Mouse (Mus musculus): ENCODE data around the gene E2f4.

- TF ChIP-seq RAD21 (IDR thresholded peaks at IDR 0.05; ENCODE audit: low read depth, low read length) = peak; percentile 67
- no peak for TF ChIP-seq RCOR1 (IDR thresholded peaks at IDR 0.05; ENCODE audit: low read depth, low read length)
- TF ChIP-seq UBTF (IDR thresholded peaks at IDR 0.05; ENCODE audit: borderline replicate concordance, insufficient read depth, low read depth, low read length) = no peak
- TF ChIP-seq CTCF (IDR thresholded peaks at IDR 0.05 in 2 of 3, conservative IDR thresholded peaks at IDR 0.05 in 1 of 3; ENCODE audit: control insufficient read depth in 1 of 3, insufficient read depth in 1 of 3, low read depth in 2 of 3, low read length in 3 of 3, poor library complexity in 1 of 3, severe bottlenecking in 1 of 3) = peak in 2 of 3 experiments; percentile 10 to 63; a peak in 2 of 6 replicates
- no peak for TF ChIP-seq NELFE (IDR thresholded peaks at IDR 0.05; ENCODE audit: low read depth, low read length)
- TF ChIP-seq EP300 (IDR thresholded peaks at IDR 0.05; ENCODE audit: low read depth in 1 of 2, low read length in 2 of 2) = no peak
- no peak for TF ChIP-seq SIN3A (IDR thresholded peaks at IDR 0.05; ENCODE audit: low read length)
- TF ChIP-seq ZMIZ1 (IDR thresholded peaks at IDR 0.05; ENCODE audit: low read depth, low read length) = no peak
- no peak for TF ChIP-seq MAX (IDR thresholded peaks at IDR 0.05; ENCODE audit: low read length)
- no peak for TF ChIP-seq MAFK (IDR thresholded peaks at IDR 0.05; ENCODE audit: borderline replicate concordance, low read depth, low read length)
These were observed 10.6 kb upstream of the E2f4 start for GRCm38 (mm10) chr8:105286907-105287306.
